Mouse (Mus musculus): ENCODE measurements at regions not wholly inside any gene's neighbourhood (a gene's known extent, or its start where the extent isn't known, plus 50 kb on each side); places are given as distances from the start of the nearest gene placed in this dataset.

DNA sequence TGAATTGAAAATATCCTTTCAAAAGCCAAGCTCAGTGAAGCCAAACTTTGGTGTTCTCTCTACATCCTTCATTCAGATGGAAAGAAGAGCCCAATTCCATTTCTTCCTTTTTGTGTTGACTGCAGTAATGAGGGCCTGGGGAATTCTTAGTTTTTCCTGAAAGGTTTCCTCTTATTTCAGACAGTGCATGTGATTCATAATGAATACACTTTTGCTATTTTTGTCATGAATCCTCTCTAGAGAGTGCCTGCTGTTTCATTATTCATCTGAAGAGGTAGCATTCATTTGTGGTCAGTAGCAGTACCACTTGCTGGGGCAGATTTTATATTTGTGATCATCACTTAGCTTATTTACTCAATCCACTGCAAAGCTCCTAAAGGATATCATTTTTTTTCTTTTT, 303.0 kb upstream of the Anxa10 start:
- H3K4me3 ChIP-seq (ENCODE audit: insufficient read depth, low read length) = no peak overlapping the region
- H3K4me1 ChIP-seq (ENCODE audit: control insufficient read depth, insufficient read depth, low read length) = no peaks in the 10 kb centered on the region
- H3K27ac ChIP-seq (ENCODE audit: insufficient read depth, low read length) = no peak overlapping the region
- TF ChIP-seq CTCF (IDR thresholded peaks at IDR 0.05; ENCODE audit: borderline replicate concordance, insufficient read depth, low read length) (no peak), POLR2A (IDR thresholded peaks at IDR 0.05; ENCODE audit: low read depth, low read length) (no peak)

GRCm38 (mm10) chr8:62417549-62417948, 294.6 kb upstream of the Anxa10 start:
- Histone ChIP-seq H3K4me3 (ENCODE audit: insufficient read depth, low read length) (no peak overlapping the region), H3K4me1 (ENCODE audit: control insufficient read depth, insufficient read depth, low read length) (no peaks in the 10 kb centered on the region), H3K27ac (ENCODE audit: insufficient read depth, low read length) (peak overlapping the region; percentile 67; the same call in 1 of the 2 replicates)
- TF ChIP-seq CTCF (IDR thresholded peaks at IDR 0.05; ENCODE audit: borderline replicate concordance, insufficient read depth, low read length) (no peak), POLR2A (IDR thresholded peaks at IDR 0.05; ENCODE audit: low read depth, low read length) (no peak)
